Mouse (Mus musculus) thymus, adult 2 months (tissue): Measurements from ENCODE around the gene Rnf115.

Experiments
- CTCF ChIP-seq: fragments of 200-500 bp; IDR thresholded peaks from 2 replicates; pipeline ENCODE4 v1.5.1; 2012; ENCODE audit warnings: mild to moderate bottlenecking, control low read depth, low read length, moderate library complexity, borderline replicate concordance; ENCODE audit not compliant: control insufficient read depth, poor library complexity, insufficient read depth; ENCODE audit errors: extremely low read depth
- POLR2A ChIP-seq: fragments of 200-500 bp; IDR thresholded peaks from 2 replicates; pipeline ENCODE4 v1.6.1; 2012; ENCODE audit warnings: mild to moderate bottlenecking, low read length, control low read depth, moderate library complexity; ENCODE audit not compliant: control insufficient read depth, poor library complexity, insufficient read depth; ENCODE audit errors: extremely low read depth

DNA sequence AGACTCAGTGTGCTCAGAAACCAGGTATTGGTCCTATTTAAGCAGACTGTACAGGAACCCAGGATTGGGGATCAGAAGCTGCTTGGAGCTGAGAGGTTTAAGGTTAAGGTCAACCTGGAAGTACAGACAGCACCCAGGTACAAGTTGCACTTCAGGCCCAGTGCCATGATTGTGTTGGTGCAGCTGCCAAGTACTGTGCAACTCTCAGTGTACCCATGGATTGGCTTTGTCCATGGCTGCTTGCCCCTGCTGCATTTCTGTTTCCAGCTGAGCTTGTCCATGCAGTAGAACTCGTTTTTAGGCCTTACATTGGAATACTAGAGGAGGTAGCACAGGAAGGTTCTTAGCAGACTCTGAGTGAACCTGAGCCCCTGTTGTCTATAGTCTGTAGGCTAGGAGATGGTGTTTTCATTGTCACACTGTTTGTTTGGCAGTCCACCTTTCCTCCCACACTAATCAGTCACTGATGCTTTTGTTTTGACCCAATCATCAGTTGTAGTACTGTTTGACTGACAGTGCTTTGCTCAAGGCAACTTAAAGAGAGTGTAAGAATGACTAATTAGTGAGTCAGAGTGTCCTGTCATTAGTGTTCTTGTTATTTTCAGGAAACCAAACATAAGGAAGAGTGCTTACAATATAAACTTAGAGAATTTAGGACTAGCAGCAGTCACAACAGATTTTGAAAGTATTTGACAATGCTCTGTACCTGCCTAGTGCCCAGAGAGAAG lies 9.7 kb downstream of the Rnf115 start:
- no peak for TF ChIP-seq CTCF
- no peak for TF ChIP-seq POLR2A
